Mouse (Mus musculus) liver, embryonic 14.5 days (tissue): ENCODE data around the gene Frem2. TPM values are rescaled to one million over a fixed set of nuclear protein-coding genes. Genes with fewer than 3 reads are reported as not detected.
A peak's percentile ranks its signal among the peaks of the same experiment; 100 is the strongest.

Experiments
- ATAC-seq: fragments of 200-750 bp; cut with Nextera tagmentation; 2 replicates; pipeline ENCODE4 v1.8.0; 2017; ENCODE audit warnings: moderate number of reproducible peaks, mild to moderate bottlenecking, moderate library complexity; ENCODE audit not compliant: insufficient read depth
- DNase-seq, 3 experiments: peaks; one replicate each; pipeline ENCODE4 v3.0.0-alpha.2; 2012 to 2013; ENCODE audit warnings: low read depth in 3 of 3, low spot score in 3 of 3
- H3K27ac ChIP-seq: fragments of 300-500 bp; sonication (generic); 2 replicates; pipeline ENCODE4 v1.5.1; 2014; ENCODE audit warnings: moderate library complexity, mild to moderate bottlenecking, control low read depth, inconsistent platforms
- H3K27me3 ChIP-seq: fragments of 300-500 bp; sonication (generic); 2 replicates; pipeline ENCODE4 v1.6.1; 2014; ENCODE audit warnings: mild to moderate bottlenecking, low read length, moderate library complexity; ENCODE audit not compliant: control insufficient read depth, insufficient read depth
- H3K36me3 ChIP-seq: fragments of 300-500 bp; sonication (generic); replicated peaks from 2 replicates; pipeline ENCODE4 v1.6.1; 2014; ENCODE audit warnings: low read depth; ENCODE audit not compliant: control insufficient read depth, insufficient read depth
- H3K4me1 ChIP-seq, 2 experiments: fragments of 200-500 bp in 1 of 2; fragments of 300-500 bp in 1 of 2; sonication (generic) in 1 of 2; replicated peaks; 2 replicates each; pipeline ENCODE4 v1.6.1; 2012 to 2014; ENCODE audit warnings: antibody characterized with exemption in 1 of 2, inconsistent platforms in 1 of 2, low read length in 1 of 2; ENCODE audit not compliant: control insufficient read depth in 2 of 2, insufficient read depth in 2 of 2
- H3K4me2 ChIP-seq: fragments of 300-500 bp; sonication (generic); 2 replicates; pipeline ENCODE4 v1.6.1; 2014; ENCODE audit warnings: low read depth, mild to moderate bottlenecking, control low read depth, moderate library complexity
- H3K4me3 ChIP-seq, 2 experiments: fragments of 200-500 bp in 1 of 2; fragments of 300-500 bp in 1 of 2; sonication (generic) in 1 of 2; 2 replicates each; pipeline ENCODE4 v1.5.1; 2012 to 2014; ENCODE audit warnings: low read depth in 2 of 2, low read length in 2 of 2, mild to moderate bottlenecking in 2 of 2, control low read depth in 1 of 2, inconsistent platforms in 1 of 2, moderate library complexity in 1 of 2; ENCODE audit not compliant: insufficient read depth in 1 of 2
- H3K9ac ChIP-seq: fragments of 300-500 bp; sonication (generic); replicated peaks from 2 replicates; pipeline ENCODE4 v1.6.1; 2014; ENCODE audit warnings: mild to moderate bottlenecking, control low read depth, moderate library complexity
- H3K9me3 ChIP-seq: fragments of 300-500 bp; sonication (generic); 2 replicates; pipeline ENCODE4 v1.6.1; 2016; ENCODE audit warnings: low read length, mixed read lengths; ENCODE audit not compliant: control insufficient read depth
- CTCF ChIP-seq: IDR thresholded peaks from 2 replicates; pipeline ENCODE4 v1.5.1; 2016; ENCODE audit warnings: antibody characterized with exemption, low read depth, control low read depth
- EP300 ChIP-seq: IDR thresholded peaks from 2 replicates; pipeline ENCODE4 v1.6.1; 2016; ENCODE audit warnings: antibody characterized with exemption, low read depth
- WGBS: fragments of 180-500 bp; shearing (Covaris S2); extraction: QIAGEN DNeasy Blood & Tissue Kit; methylation state at CpG from one replicate; pipeline ENCODE4 v1.1.7; 2014; ENCODE audit not compliant: insufficient replicate concordance; 5-methylcytosine and 5-hydroxymethylcytosine counted together
- polyA plus RNA-seq, 2 experiments: library from polyadenylated mRNA; depleted of rRNA in 1 of 2; stranded (reverse) in 1 of 2; unstranded in 1 of 2; fragments of >200 nt; fragmentation: Nextera tagmentation in 1 of 2; extraction: Ambion mirVana in 1 of 2; gene quantifications; 2 replicates each; pipeline versions ENCODE4 v1.2.1 to v1.2.3; 2012 to 2014

The Frem2 gene
- polyA plus RNA-seq, 2 experiments: 0.19 to 0.71 TPM

DNA sequence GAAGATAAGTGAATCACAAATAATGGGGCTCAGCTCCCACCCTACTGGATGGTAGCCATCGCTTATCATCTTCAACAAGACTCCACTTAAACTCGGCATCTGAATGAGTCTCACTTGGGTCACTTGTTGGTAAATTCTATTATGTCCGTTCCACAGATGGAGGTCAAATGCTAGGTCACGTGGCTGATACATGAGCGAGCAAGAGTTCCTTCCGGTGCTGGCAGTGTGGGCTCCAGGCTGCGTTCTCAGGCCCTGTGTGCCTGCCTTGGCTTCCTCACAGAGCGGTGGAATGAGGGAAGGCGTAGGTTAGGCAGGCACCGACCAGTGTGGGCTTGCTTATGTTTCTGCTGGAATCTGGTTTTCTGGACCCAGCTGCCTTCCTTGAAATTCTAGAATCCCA, 170.6 kb downstream of the Frem2 start:
- Histone ChIP-seq H3K9ac (no peak overlapping the region), H3K9me3 (no peaks in the 10 kb centered on the region), H3K36me3 (no peaks in the 10 kb centered on the region), H3K27me3 (no peaks in the 10 kb centered on the region), H3K4me1 (peaks cover 0 to 11% of the 10 kb centered on the region in 2 experiments; a peak in 2 of 4 replicates), H3K27ac (no peak overlapping the region), H3K4me3 (no peak overlapping the region), H3K4me2 (no peak overlapping the region)
- WGBS: 51% methylated on average over 10 of the region's 10 CpGs
- no peak for TF ChIP-seq CTCF
- no peak for TF ChIP-seq EP300
- ATAC-seq (no peak), DNase-seq (no peak)

DNA sequence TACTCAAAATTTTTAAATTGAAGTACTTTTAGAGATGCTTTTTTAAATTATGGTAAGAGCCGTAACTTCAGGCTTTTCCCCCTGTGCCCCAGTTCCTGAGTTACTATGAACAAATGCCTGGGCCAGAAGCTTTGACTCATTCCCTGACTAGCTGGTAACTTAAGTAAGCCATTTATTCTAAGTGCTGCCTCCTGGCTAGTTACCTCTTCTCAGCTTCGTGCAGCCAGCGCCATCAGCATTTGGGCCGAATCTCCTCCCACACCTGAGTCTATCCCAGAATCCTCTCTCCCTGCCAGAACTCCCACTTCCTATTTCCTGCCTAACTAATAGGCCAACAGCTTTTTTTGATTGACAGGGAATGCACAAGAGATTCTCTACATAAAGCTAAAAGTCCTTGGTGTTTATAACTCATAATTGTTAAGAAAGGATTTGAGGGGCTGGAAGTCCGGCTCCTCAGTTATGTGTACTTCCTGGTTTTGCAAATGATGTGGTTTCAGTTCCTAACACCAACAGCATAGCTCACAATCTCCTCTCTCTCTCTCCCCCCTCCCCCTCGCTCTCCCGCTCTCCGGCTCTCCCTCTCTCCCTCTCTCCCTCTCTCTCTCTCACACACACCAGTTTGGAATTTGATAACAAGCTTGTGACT, 173.6 kb downstream of the Frem2 start:
- Histone ChIP-seq H3K9me3 (no peaks in the 10 kb centered on the region), H3K27ac (no peak overlapping the region), H3K4me1 (peaks cover 0 to 11% of the 10 kb centered on the region in 2 experiments; a peak in 2 of 4 replicates), H3K4me3 (no peak overlapping the region), H3K4me2 (no peak overlapping the region), H3K27me3 (no peaks in the 10 kb centered on the region), H3K36me3 (no peaks in the 10 kb centered on the region; the same call in none of the 2 replicates), H3K9ac (no peak overlapping the region)
- ATAC-seq (no peak), DNase-seq (no peak)
- WGBS: 66% methylated on average over 8 of the region's 8 CpGs
- TF ChIP-seq EP300: no peak
- no peak for TF ChIP-seq CTCF

DNA sequence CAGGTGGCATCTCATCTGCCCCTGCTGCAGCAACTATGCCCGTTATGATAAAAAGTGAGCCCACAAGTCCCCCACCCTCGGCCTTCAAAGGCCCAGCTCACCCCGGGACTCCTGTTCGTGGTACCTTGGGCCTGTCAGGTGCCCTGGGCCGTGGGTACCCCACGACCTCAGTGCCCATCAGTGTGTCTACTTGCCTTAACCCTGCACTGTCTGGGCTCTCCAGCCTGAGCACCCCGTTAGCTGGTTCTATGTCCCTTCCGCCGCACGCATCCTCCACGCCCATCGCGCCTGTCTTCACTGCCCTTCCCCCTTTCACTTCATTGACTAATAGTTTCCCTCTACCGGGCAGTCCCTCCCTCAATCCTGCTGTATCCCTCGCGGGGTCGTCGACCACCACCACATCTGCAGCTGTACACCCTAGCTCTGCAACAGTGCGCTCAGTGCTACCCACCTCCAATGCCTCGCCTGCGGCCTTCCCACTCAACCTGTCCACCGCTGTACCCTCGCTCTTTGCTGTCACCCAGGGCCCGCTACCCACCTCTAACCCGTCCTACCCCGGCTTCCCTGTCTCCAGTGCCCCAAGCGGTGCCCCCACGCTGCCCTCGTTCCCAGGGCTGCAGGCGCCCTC, 178.6 kb downstream of the Frem2 start:
- Histone ChIP-seq H3K9me3 (no peaks in the 10 kb centered on the region), H3K4me2 (no peak overlapping the region), H3K27ac (no peak overlapping the region), H3K9ac (no peak overlapping the region), H3K4me1 (no peaks in the 10 kb centered on the region), H3K36me3 (peaks cover 18% of the 10 kb centered on the region), H3K27me3 (no peaks in the 10 kb centered on the region), H3K4me3 (no peak overlapping the region)
- TF ChIP-seq EP300: no peak
- TF ChIP-seq CTCF: no peak
- DNase-seq (no peak), ATAC-seq (no peak)
- WGBS: 87% methylated on average over 30 of the region's 30 CpGs

DNA sequence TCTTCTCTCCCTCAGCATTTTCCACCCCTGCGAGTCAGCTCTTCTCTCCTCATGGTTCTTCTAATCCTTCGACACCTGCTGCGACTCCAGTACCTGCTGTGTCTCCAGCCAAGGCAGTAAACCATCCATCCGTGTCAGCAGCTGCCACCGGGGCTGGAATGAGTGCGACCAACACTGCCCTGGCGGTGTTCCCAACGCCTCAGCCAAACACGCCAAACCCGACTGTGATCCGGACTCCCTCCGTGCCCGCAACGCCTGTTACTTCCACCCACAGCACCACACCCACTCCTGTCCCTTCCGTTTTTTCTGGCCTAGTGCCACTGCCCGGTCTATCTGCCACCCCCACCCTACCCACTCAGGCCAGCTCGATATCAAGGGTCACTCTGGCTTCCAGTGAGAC, 179.7 kb downstream of the Frem2 start:
- Histone ChIP-seq H3K4me2 (no peak overlapping the region), H3K9me3 (no peaks in the 10 kb centered on the region), H3K27me3 (no peaks in the 10 kb centered on the region), H3K36me3 (peaks cover 22% of the 10 kb centered on the region), H3K9ac (no peak overlapping the region), H3K4me1 (no peaks in the 10 kb centered on the region), H3K4me3 (no peak overlapping the region), H3K27ac (no peak overlapping the region)
- no peak for ATAC-seq
- DNase-seq: no peak
- TF ChIP-seq EP300 (no peak), CTCF (no peak)
- 86% methylated on average over 17 of the region's 17 CpGs for WGBS

DNA sequence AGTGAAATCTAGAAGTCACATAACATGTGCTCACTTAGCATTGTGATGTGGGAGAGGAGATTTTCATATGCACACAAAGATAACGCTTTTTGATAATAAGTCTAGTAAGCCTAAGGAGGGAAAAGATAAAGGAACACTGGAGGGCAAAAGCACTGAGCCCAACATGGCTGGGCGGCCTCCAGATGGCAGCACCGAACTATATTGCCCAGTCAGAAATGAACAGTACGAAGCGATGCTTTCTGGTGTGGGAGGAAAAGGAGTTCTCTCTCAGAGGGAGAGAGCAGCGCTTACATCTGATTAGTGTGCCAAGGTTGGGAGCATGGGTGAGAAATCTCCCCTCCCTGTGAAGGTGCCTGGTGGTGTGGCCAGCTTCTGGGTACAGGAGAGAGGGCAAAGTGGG, 181.3 kb downstream of the Frem2 start:
- H3K27me3 ChIP-seq: no peaks in the 10 kb centered on the region
- TF ChIP-seq EP300 (no peak), CTCF (peak; percentile 70)
- ATAC-seq (no peak), DNase-seq (no peak)
- 43% methylated on average over 6 of the region's 6 CpGs for WGBS
- H3K36me3 ChIP-seq: peaks cover 31% of the 10 kb centered on the region
- H3K4me3 ChIP-seq: no peak overlapping the region
- H3K4me2 ChIP-seq: no peak overlapping the region
- H3K4me1 ChIP-seq: no peaks in the 10 kb centered on the region
- no peaks in the 10 kb centered on the region for H3K9me3 ChIP-seq
- H3K9ac ChIP-seq: no peak overlapping the region
- H3K27ac ChIP-seq: no peak overlapping the region
